Mouse (Mus musculus) forelimb bud, embryonic 11.5 days (tissue): ENCODE measurements around the gene Des.

Experiments
- DNase-seq: peaks from one replicate; pipeline ENCODE4 v3.0.0-alpha.2; 2012; ENCODE audit warnings: low read depth, low spot score

The Des gene

DNA sequence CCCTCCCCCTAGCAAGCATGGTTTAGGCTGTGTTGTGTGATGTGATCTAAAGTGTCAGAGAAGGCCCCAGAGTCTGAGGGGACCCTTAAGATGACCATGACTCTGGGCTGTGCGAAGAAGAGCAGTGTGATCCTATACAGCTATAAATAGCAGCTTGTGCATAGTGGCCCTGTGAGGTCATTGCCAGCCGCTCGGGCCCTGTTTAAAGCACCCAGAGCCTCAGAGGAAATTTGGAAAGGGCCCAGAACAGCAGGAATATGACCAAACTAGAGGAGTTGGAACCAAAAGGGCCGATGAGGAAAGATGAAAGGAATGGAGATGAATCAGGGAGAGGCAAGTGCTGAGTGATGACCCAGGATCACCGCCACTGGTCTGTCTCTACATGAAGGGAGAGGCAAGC lies 12.8 kb upstream of the Des start:
- DNase-seq: no peak

DNA sequence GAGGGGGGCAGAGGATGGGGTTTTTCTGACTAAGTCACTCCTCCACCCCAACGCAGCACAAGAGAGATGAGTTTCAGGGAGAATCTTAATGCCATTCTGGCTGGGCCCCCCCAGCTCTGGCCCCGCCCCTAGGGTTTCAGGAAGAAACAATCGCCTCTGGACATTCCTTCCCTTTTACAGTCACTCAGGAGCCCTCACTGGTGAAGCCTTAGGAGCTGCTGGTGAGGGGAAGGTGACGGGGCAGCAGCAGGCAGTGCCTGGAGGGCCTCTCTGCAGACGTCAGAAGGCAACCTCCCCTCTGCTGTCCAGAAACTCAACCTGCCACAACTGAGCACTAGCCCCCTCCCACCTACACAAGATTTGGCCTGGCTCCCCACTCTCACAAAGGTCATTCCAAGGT lies 10.9 kb upstream of the Des start:
- no peak for DNase-seq

DNA sequence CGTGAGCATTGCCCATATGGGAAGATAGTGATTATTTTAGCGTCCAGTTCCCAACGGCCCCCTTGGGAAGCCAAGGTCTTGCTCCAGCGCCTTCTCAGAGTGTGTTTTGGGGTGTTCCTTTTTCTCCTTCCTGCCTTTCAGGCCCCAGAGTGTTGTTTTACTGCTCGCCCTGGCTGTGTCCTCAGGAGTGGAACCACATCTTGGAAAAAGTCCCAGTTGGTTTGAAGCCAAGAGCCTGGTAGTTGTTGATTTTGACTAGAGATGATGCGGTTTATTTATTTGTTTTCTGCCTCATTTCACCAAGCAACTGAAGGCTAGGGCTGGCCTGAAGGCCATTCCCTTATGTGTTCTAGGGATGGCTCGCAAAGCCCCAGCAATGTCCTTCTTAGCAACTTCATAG lies 2.9 kb upstream of the Des start:
- no peak for DNase-seq

GRCm38 (mm10) chr1:75358009-75358408 lies 2.1 kb upstream of the Des start:
- no peak for DNase-seq

- DNase-seq: no peak
These were observed 783 bp upstream of the Des start for GRCm38 (mm10) chr1:75359346-75359745.

GRCm38 (mm10) chr1:75361123-75361522 lies 994 bp downstream of the Des start:
- no peak for DNase-seq

DNA sequence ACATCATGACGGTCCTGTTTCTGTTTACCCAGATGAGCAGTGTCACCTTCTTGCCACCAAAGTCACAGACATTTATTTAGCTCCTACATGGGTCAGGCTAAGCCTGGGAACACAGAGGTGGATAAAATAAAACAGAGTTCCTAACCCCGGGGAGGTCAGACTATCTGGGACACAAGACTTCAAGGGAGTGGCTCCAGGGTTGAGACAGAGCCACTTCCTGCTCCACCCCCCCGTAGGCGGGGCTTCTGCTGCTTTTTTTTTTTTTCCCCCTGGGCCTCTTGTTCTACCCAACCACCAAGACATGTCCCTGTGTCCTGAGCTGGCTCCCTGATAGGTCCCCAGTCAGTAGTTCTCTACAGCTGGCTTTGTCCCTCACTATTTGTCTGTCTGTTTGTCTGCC lies 1.6 kb downstream of the Des start:
- no peak for DNase-seq

- DNase-seq: no peak
These were observed 3.7 kb downstream of the Des start for GRCm38 (mm10) chr1:75363868-75364267.

GRCm38 (mm10) chr1:75365510-75366137 lies 5.5 kb downstream of the Des start:
- no peak for DNase-seq

DNA sequence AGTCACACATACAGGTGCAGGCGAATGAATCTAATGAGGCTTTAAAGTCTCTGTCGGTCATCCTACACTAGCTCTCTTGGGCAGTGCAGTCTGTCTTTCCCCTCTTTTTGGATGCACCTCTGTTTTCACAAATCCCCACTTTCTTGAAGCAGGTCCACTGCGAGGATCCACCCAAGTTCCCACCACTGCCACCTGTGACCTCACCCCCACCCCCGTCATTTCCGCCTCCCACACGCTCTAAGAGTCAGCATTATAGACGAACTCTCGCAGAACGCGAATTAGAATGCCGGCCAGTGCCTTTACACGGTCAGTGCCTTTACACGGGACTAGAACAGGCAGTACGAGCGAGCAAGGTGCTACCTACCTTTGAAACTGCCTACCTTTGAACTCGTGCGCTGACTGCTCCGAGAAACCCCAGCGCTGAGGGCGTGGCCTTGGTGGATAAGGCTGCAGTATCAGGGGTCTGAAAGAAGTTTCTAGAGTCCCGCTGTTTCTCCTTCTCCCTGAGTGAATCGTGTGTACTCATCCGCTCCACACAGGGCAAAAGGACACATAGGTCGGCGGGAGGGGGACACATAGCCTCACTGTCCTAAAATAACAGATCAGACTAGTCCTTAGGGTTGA lies 9.3 kb downstream of the Des start:
- no peak for DNase-seq

- no peak for DNase-seq
These were observed 10.0 kb downstream of the Des start for GRCm38 (mm10) chr1:75369984-75370660.

- no peak for DNase-seq
These were observed 11.4 kb downstream of the Des start for GRCm38 (mm10) chr1:75371317-75372095.

DNA sequence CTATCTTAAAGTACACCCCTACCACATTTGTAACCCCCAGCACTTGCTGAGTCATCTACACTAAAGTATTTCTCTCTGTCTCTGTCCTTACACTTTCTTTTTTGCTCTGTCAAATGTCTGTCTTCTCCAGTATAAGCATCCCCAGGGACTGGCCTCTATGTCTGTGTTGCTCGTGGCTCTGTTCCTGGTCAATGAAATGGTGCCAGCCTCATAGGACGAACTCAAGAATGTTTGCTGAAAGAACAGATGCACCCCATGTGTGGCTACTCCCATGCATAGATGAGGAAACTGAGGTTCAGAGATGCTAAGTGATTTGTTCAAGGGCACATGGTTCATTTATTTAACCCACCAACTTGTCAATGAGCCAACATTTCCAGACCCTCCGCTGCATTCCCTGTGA lies 12.3 kb downstream of the Des start:
- DNase-seq: no peak

DNA sequence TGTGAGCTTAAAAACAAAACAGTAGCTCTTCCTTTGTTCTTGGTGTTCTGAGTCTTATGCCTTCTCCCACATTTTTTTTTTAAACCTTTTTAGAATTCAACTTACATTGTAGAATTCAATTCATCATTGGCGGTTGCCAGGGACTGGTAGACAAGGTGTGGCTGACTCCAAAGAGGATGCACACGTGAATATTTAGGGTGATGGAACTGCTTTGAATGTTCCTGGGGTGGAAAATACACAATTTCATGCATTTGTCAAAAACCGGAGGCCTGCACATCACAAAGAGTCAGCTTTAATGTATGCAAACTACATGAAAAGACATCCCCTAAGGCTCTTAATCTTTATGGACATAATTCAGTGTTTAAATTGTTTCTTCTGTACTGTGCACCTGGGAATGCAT lies 13.1 kb downstream of the Des start:
- DNase-seq: no peak

- DNase-seq: no peak
These were observed 15.1 kb downstream of the Des start, which contains the start of gene Speg for GRCm38 (mm10) chr1:75374950-75375936. Gene Speg, plus strand, starts transcription at chr1:75375297.

DNA sequence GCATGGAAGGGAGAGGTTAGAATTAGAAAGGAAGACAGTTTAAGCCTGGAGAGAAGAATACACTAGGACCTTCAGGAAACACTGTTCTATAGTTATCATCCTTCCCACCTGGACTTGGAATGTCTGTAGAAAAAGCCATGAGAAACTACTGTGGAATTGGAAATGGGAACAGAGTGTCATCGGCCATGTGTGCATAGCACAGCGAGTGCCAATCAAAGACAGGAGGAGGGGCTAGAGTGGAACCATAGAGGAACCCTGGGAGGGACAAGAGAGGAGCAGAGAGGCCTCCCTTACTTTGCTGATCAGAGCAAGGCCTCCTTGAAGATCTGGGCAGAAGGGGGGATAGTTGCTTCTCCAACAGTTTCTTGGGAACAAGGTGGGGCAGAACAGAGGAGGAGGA lies 19.1 kb downstream of the Des start:
- no peak for DNase-seq

DNA sequence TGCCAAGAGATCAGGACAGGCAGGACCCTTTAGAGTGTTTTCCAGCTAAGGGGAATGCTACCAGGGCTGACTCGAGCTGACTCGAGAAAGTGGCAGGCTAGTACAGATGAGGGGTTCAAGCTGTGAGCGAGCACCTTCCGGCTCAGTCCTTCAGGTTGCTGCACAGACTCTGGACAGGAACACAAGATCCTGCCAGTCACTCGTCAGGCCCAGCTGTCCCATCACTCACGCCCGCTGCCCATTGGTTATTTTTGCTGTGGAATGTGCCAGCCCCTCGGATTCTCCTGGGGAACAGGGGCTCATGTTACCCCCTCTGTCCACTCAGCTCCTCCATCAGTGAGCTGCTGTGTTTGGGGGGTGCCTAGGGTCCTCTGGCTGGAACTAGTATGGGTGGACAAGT lies 19.8 kb downstream of the Des start:
- DNase-seq: no peak

- no peak for DNase-seq
These were observed 20.8 kb downstream of the Des start for GRCm38 (mm10) chr1:75380951-75381350.

- DNase-seq: no peak
These were observed 21.6 kb downstream of the Des start for GRCm38 (mm10) chr1:75381482-75382355.
